Mouse (Mus musculus) forebrain, embryonic 11.5 days (tissue): ENCODE data around the gene Radil. TPM values are rescaled to one million over a fixed set of nuclear protein-coding genes. Genes with fewer than 3 reads are reported as not detected.

Experiments used
- ATAC-seq: fragments of 200-750 bp; cut with Nextera tagmentation; replicated peaks from 2 replicates; pipeline ENCODE4 v1.8.0; 2017; ENCODE audit warnings: moderate TSS enrichment; ENCODE audit not compliant: low FRiP score
- DNase-seq: peaks from one replicate; pipeline ENCODE4 v3.0.0-alpha.2; 2017; ENCODE audit warnings: low spot score
- H3K27ac ChIP-seq: fragments of 300-500 bp; sonication (generic); 2 replicates; pipeline ENCODE4 v1.5.1; 2014; ENCODE audit warnings: low read depth, low read length
- H3K27me3 ChIP-seq: fragments of 300-500 bp; sonication (generic); 2 replicates; pipeline ENCODE4 v1.6.1; 2014; ENCODE audit warnings: mild to moderate bottlenecking, low read length, mixed read lengths; ENCODE audit not compliant: control insufficient read depth, insufficient read depth
- H3K36me3 ChIP-seq: fragments of 300-500 bp; sonication (generic); 2 replicates; pipeline ENCODE4 v1.6.1; 2014; ENCODE audit warnings: mild to moderate bottlenecking, low read length, moderate library complexity, mixed read lengths; ENCODE audit not compliant: control insufficient read depth, insufficient read depth
- H3K4me1 ChIP-seq: fragments of 300-500 bp; sonication (generic); replicated peaks from 2 replicates; pipeline ENCODE4 v1.6.1; 2014; ENCODE audit warnings: low read length, mixed read lengths; ENCODE audit not compliant: control insufficient read depth, insufficient read depth
- H3K4me2 ChIP-seq: fragments of 300-500 bp; sonication (generic); 2 replicates; pipeline ENCODE4 v1.6.1; 2014; ENCODE audit warnings: low read depth, mild to moderate bottlenecking, low read length, moderate library complexity, mixed read lengths; ENCODE audit not compliant: severe bottlenecking
- H3K4me3 ChIP-seq: fragments of 300-500 bp; sonication (generic); 2 replicates; pipeline ENCODE4 v1.5.1; 2014; ENCODE audit warnings: low read depth, low read length
- H3K9ac ChIP-seq: fragments of 300-500 bp; sonication (generic); 2 replicates; pipeline ENCODE4 v1.6.1; 2014; ENCODE audit warnings: low read length
- H3K9me3 ChIP-seq: fragments of 300-500 bp; sonication (generic); 2 replicates; pipeline ENCODE4 v1.6.1; 2016; ENCODE audit warnings: low read length, mixed read lengths; ENCODE audit not compliant: control insufficient read depth
- WGBS: fragments of 180-500 bp; shearing (Covaris S2); extraction: QIAGEN DNeasy Blood & Tissue Kit; methylation state at CpG from one replicate; pipeline ENCODE4 v1.1.7; 2014; 5-methylcytosine and 5-hydroxymethylcytosine counted together
- polyA plus RNA-seq: library from polyadenylated mRNA; unstranded; fragments of >200 nt; fragmentation: Nextera tagmentation; extraction: Ambion mirVana; gene quantifications from 2 replicates; pipeline ENCODE4 v1.2.1, GENCODE M21; 2014

Gene Radil
- polyA plus RNA-seq, 1 experiment from 2014 or later: 2.1 TPM

- Histone ChIP-seq H3K9me3 (no peaks in the 10 kb centered on the region), H3K36me3 (no peaks in the 10 kb centered on the region), H3K4me3 (no peak overlapping the region), H3K27ac (no peak overlapping the region), H3K9ac (no peak overlapping the region), H3K4me1 (no peaks in the 10 kb centered on the region), H3K4me2 (no peak overlapping the region), H3K27me3 (no peaks in the 10 kb centered on the region)
- 87% methylated on average over 11 of the region's 11 CpGs for WGBS
- no peak for DNase-seq
- no peak for ATAC-seq
These were observed 29.6 kb downstream of the Radil start for GRCm38 (mm10) chr5:142521195-142521866.

DNA sequence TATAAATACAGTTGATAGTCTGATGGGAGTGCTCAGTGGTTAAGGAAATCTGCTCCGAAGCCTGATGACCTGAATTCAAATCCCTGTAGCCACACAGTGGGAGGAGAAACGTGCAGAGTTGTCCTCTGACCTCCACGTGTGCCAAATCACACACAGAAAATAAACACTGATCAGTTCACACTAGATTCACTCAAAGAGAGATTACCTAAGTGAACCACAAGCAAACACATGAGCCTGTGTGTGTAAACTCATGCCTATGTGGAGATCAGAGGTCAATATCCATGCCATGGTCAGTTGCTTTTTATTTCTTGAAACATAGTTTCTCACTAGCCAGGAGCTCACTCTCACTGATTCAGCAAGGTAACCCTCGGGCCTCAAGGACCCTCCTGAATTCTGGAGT is 30.5 kb downstream of the Radil start:
- Histone ChIP-seq H3K27me3 (no peaks in the 10 kb centered on the region), H3K36me3 (no peaks in the 10 kb centered on the region), H3K4me2 (no peak overlapping the region), H3K27ac (no peak overlapping the region), H3K4me3 (no peak overlapping the region), H3K4me1 (no peaks in the 10 kb centered on the region), H3K9ac (no peak overlapping the region), H3K9me3 (no peaks in the 10 kb centered on the region)
- DNase-seq: no peak
- WGBS: 84% methylated on average over 4 of the region's 4 CpGs
- no peak for ATAC-seq

DNA sequence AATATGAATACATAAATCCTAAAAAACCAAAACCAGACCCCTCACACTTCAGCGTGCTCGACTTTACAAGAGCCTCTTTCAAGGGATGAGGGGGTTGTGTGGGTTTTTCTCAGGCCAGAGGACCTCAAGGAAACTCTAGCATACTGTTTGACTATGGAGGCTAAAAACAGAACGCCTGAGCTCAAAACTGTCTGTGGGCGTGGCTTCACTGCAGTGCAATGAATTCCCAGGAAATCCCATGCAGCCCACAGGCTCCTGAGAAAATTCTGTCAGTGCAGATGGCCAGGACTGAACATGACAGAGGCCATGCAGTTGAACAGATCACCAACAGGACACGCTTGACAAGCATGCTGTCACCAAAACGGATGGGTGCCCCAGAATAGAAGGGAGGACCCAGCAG is 31.9 kb downstream of the Radil start:
- Histone ChIP-seq H3K4me1 (no peaks in the 10 kb centered on the region), H3K27ac (no peak overlapping the region), H3K9me3 (no peaks in the 10 kb centered on the region), H3K4me2 (no peak overlapping the region), H3K4me3 (no peak overlapping the region), H3K36me3 (no peaks in the 10 kb centered on the region), H3K27me3 (no peaks in the 10 kb centered on the region), H3K9ac (no peak overlapping the region)
- DNase-seq (no peak), ATAC-seq (no peak)
- WGBS: 76% methylated on average over 6 of the region's 6 CpGs

DNA sequence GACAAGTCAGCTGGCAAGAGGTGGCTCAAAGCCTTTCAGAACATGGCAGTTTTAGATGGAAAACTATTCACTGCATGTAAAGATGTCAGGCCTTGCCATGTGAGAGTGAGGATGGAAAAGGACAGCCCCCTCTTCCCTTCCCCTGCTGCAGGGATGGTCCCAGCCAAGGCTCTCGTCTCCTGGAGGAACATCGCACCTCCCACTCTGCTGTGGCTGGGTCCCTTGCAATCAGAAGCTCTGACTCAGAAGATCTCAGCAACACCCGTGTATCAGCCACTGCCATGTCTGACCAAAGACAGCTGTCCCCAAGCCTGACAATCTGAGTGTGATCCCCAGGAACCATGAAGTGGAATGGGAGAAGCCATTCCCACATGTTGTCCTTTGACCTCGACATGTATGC is 38.8 kb downstream of the Radil start:
- Histone ChIP-seq H3K4me2 (no peak overlapping the region), H3K9ac (no peak overlapping the region), H3K27ac (no peak overlapping the region), H3K27me3 (no peaks in the 10 kb centered on the region), H3K36me3 (no peaks in the 10 kb centered on the region), H3K9me3 (no peaks in the 10 kb centered on the region), H3K4me3 (no peak overlapping the region), H3K4me1 (peaks cover 9% of the 10 kb centered on the region)
- 87% methylated on average over 4 of the region's 4 CpGs for WGBS
- DNase-seq: no peak
- no peak for ATAC-seq

DNA sequence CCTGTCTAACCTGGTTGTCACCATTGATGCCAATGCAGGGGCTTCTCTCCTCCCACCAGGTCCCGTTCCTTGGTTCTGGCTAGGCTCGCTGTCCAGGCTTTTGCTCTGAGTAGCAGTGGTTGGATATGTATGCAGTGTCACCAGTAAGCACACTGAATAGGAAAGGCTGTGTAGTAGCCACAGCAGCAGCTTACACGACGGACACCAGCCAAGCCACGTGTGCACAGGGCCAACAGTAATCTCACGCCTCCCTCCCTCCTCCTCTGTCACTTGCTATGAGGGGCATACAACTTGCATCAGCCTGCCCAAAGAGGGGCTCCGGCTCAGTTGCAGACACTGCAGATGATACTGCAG is 40.9 kb downstream of the Radil start:
- Histone ChIP-seq H3K9me3 (no peaks in the 10 kb centered on the region), H3K27ac (no peak overlapping the region), H3K9ac (no peak overlapping the region), H3K4me2 (no peak overlapping the region), H3K4me1 (peaks cover 9% of the 10 kb centered on the region), H3K4me3 (no peak overlapping the region), H3K36me3 (no peaks in the 10 kb centered on the region), H3K27me3 (no peaks in the 10 kb centered on the region)
- DNase-seq: no peak
- 46% methylated on average over 7 of the region's 7 CpGs for WGBS
- no peak for ATAC-seq

DNA sequence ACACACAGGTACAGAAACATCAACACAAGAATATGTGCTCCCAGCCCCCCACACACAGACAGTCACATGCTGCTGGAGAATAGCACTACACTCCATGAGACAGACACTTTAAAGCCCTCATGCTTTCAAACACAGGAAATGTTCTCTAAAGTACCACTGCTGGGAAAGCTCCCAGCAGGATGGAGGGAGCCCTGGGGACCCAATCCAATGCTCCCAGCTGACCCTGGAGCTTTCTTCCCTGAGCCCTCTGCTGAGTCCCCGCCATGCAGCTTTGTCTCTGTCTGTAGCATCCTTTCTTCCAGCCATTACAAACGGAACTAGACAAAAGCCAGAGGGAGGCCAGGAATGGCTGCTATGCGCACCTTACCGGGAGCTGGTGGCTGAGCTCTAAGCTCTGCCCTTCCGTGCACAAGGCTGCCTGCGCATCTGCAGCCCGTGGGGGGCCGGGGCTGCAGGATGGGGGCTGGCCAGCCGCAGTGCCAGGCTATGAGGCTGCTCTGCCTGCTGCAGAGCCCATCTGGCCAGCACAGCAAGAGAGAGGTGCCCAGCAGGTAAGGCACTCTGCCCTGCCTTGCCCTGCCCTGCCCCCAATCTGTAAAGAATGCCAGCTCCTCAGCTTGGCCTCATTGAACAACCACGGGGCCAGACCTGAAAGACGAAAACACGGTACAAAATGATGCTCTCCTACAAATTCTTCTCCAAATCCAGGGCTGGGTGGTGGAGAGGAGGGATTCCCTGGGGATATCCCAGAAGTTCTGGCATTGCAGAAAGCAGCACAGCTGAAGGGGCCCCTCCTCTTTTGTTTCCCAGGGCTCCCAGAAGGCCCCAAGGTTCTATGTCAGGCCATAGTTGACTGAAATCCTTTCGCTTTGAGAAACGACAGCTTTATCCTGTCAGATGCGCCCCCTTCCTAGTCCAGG is 41.5 kb downstream of the Radil start:
- Histone ChIP-seq H3K4me1 (peaks cover 9% of the 10 kb centered on the region), H3K4me3 (no peak overlapping the region), H3K4me2 (0 out of 2 replicates have a peak overlapping the region, but pooled peaks have one; percentile 21), H3K27ac (no peak overlapping the region), H3K9ac (peak overlapping the region; percentile 50), H3K9me3 (no peaks in the 10 kb centered on the region), H3K36me3 (no peaks in the 10 kb centered on the region), H3K27me3 (no peaks in the 10 kb centered on the region)
- WGBS: 6% methylated on average over 15 of the region's 15 CpGs
- DNase-seq (no peak), ATAC-seq (no peak)

- Histone ChIP-seq H3K4me3 (no peak overlapping the region), H3K4me1 (peaks cover 9% of the 10 kb centered on the region), H3K9ac (no peak overlapping the region), H3K9me3 (no peaks in the 10 kb centered on the region), H3K36me3 (no peaks in the 10 kb centered on the region), H3K27me3 (no peaks in the 10 kb centered on the region), H3K27ac (no peak overlapping the region), H3K4me2 (no peak overlapping the region)
- WGBS: 79% methylated on average over 3 of the region's 3 CpGs
- ATAC-seq (no peak), DNase-seq (no peak)
These were observed 45.0 kb downstream of the Radil start for GRCm38 (mm10) chr5:142505695-142506423.

DNA sequence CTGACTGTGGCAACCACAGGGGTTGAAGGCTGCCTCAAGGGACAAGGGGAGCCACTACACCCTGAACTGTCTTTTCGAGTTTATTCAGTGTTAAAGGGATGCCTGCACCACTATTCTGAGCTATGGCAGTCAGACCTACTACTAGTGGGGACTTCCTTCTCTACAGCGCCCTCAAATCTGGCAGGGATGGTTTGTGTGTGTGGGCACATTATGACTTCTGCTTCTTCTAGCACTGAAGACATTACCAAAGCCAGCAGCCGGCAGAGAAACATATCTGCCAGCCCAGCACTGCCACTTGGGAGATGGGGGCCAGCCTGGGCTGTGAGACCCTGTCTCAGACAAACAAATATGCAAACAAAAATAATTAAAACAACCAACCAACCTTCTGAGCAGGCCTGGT is 46.7 kb downstream of the Radil start:
- Histone ChIP-seq H3K36me3 (no peaks in the 10 kb centered on the region), H3K4me2 (no peak overlapping the region), H3K4me1 (peaks cover 2% of the 10 kb centered on the region), H3K27me3 (no peaks in the 10 kb centered on the region), H3K9me3 (no peaks in the 10 kb centered on the region), H3K9ac (no peak overlapping the region), H3K4me3 (no peak overlapping the region), H3K27ac (no peak overlapping the region)
- DNase-seq (no peak), ATAC-seq (no peak)
- 79% methylated on average over 3 of the region's 3 CpGs for WGBS
